ENCODE assay signal across 8 mouse cellular contexts in the genomic region with DNA sequence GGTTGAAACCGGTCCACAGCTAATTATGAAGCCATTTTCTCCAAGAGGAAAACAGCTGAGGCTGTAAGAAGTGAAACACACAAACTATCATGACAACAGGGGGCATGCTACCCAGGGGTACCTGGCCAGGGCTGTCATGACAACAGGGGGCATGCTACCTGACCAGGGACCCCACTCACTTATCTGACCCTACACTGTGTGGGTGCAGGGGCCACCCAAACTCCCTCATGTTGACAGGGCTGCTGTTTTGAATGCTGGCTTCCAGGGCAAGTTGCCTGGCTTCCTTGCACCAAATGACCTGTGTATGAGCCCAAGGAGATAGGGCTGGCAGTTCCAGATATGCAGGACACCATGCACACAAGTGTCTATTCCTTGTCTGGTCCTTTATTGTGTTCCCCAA. TPM values are rescaled to one million over a fixed set of nuclear protein-coding genes. Genes with fewer than 3 reads are reported as not detected.
DNase-seq lines count a peak whose midpoint lies in the region; ATAC-seq and TF ChIP-seq lines count a peak whose summit lies in the region.

No protein-coding gene starts in this region.

- no peaks in the 10 kb centered on the region for H3K9me3 ChIP-seq in neural tube, embryonic 11.5 days (ENCODE audit: control insufficient read depth, low read length)
- no peaks in the 10 kb centered on the region for H3K9me3 ChIP-seq in liver, embryonic 11.5 days (ENCODE audit: control insufficient read depth, low read length)
- H3K9me3 ChIP-seq in stomach, postnatal 0 days (ENCODE audit: control insufficient read depth, low read length): no peaks in the 10 kb centered on the region

- no peak for TF ChIP-seq CTCF in stomach, postnatal 0 days (IDR thresholded peaks at IDR 0.05; ENCODE audit: low read depth)
- no peak for TF ChIP-seq CTCF in thymus, adult 2 months (IDR thresholded peaks at IDR 0.05; ENCODE audit: borderline replicate concordance, control insufficient read depth, extremely low read depth, insufficient read depth, low read length, poor library complexity)

- TF ChIP-seq EP300 in stomach, postnatal 0 days (optimal IDR thresholded peaks at IDR 0.05): no peak

- 88% methylated on average over 1 of the region's 1 CpGs for WGBS in neural tube, embryonic 11.5 days
- WGBS in liver, embryonic 11.5 days: 90% methylated on average over 1 of the region's 1 CpGs
- 68% methylated on average over 1 of the region's 1 CpGs for WGBS in stomach, postnatal 0 days
- WGBS in thymus, adult 2 months: 100% methylated on average over 1 of the region's 1 CpGs

- peaks cover 22% of the 10 kb centered on the region for H3K36me3 ChIP-seq in neural tube, embryonic 11.5 days (ENCODE audit: control insufficient read depth, insufficient read depth, low read length)
- H3K36me3 ChIP-seq in liver, embryonic 11.5 days (ENCODE audit: control insufficient read depth, insufficient read depth, low read length): peaks cover 34% of the 10 kb centered on the region
- peaks cover 16% of the 10 kb centered on the region for H3K36me3 ChIP-seq in stomach, postnatal 0 days (ENCODE audit: control insufficient read depth, insufficient read depth, low read length)
- peaks cover 37% of the 10 kb centered on the region for H3K36me3 ChIP-seq in thymus, adult 2 months (ENCODE audit: control insufficient read depth, insufficient read depth, low read length)

- H3K9ac ChIP-seq in neural tube, embryonic 11.5 days (ENCODE audit: low read length): no peak overlapping the region; the same call in 1 of the 2 replicates
- H3K9ac ChIP-seq in liver, embryonic 11.5 days (ENCODE audit: low read depth, low read length): peak overlapping the region; percentile 64
- H3K9ac ChIP-seq in stomach, postnatal 0 days (ENCODE audit: low read length): peak overlapping the region; percentile 79

- H3K27ac ChIP-seq in neural tube, embryonic 11.5 days (ENCODE audit: low read depth, low read length): no peak overlapping the region
- H3K27ac ChIP-seq in liver, embryonic 11.5 days (ENCODE audit: low read depth, low read length): peak overlapping the region; percentile 65
- no peak overlapping the region for H3K27ac ChIP-seq in stomach, postnatal 0 days (replicated peaks)
- H3K27ac ChIP-seq in thymus, adult 2 months (ENCODE audit: control insufficient read depth, insufficient read depth, low read length): no peak overlapping the region

- peak; percentile 50 for DNase-seq in cerebellum, adult 9-10 months
- DNase-seq in cerebellum, postnatal 25 days: no peak
- DNase-seq in neural tube, embryonic 11.5 days (ENCODE audit: low spot score): no peak
- DNase-seq in neural tube, embryonic 10.5 days (ENCODE audit: extremely low spot score, low spot score): no peak
- DNase-seq in liver, embryonic 11.5 days (ENCODE audit: low spot score): no peak
- no peak for DNase-seq in stomach, postnatal 0 days (ENCODE audit: low spot score)
- DNase-seq in thymus, adult 2 months: no peak

- peaks cover 12% of the 10 kb centered on the region for H3K4me1 ChIP-seq in neural tube, embryonic 11.5 days (ENCODE audit: control insufficient read depth, insufficient read depth, low read length)
- peaks cover 23% of the 10 kb centered on the region for H3K4me1 ChIP-seq in liver, embryonic 11.5 days (replicated peaks; ENCODE audit: control insufficient read depth, insufficient read depth, low read length)
- no peaks in the 10 kb centered on the region for H3K4me1 ChIP-seq in stomach, postnatal 0 days (replicated peaks; ENCODE audit: control insufficient read depth, insufficient read depth)
- peaks cover 13% of the 10 kb centered on the region for H3K4me1 ChIP-seq in thymus, adult 2 months (replicated peaks; ENCODE audit: control insufficient read depth, insufficient read depth, low read length)

- H3K27me3 ChIP-seq in neural tube, embryonic 11.5 days (ENCODE audit: control insufficient read depth, insufficient read depth, low read length): no peaks in the 10 kb centered on the region
- no peaks in the 10 kb centered on the region for H3K27me3 ChIP-seq in liver, embryonic 11.5 days (replicated peaks; ENCODE audit: control insufficient read depth, insufficient read depth, low read length)
- H3K27me3 ChIP-seq in stomach, postnatal 0 days (ENCODE audit: control insufficient read depth, insufficient read depth, low read length): no peaks in the 10 kb centered on the region
- no peaks in the 10 kb centered on the region for H3K27me3 ChIP-seq in thymus, adult 2 months (ENCODE audit: control insufficient read depth, insufficient read depth, low read length)

- no peak for ATAC-seq in neural tube, embryonic 11.5 days (ENCODE audit: insufficient read depth, low FRiP score, low TSS enrichment)
- no peak for ATAC-seq in liver, embryonic 11.5 days (replicated peaks; ENCODE audit: low FRiP score)
- ATAC-seq in stomach, postnatal 0 days (ENCODE audit: low FRiP score, low TSS enrichment): no peak
- no peak for ATAC-seq in activated CD4-positive, CD25-positive, alpha-beta regulatory T cell, adult 4 months

- TF ChIP-seq POLR2A in thymus, adult 2 months (IDR thresholded peaks at IDR 0.05; ENCODE audit: control insufficient read depth, extremely low read depth, insufficient read depth, low read length, poor library complexity): no peak

- peak overlapping the region; percentile 78 for H3K4me3 ChIP-seq in neural tube, embryonic 11.5 days (ENCODE audit: low read depth, low read length)
- peak overlapping the region; percentile 73 for H3K4me3 ChIP-seq in liver, embryonic 11.5 days (ENCODE audit: low read depth, low read length)
- peak overlapping the region; percentile 76 for H3K4me3 ChIP-seq in stomach, postnatal 0 days (ENCODE audit: low read depth, low read length)
- H3K4me3 ChIP-seq in thymus, adult 2 months (ENCODE audit: control insufficient read depth, insufficient read depth, low read length): no peak overlapping the region

- peak overlapping the region; percentile 76 for H3K4me2 ChIP-seq in neural tube, embryonic 11.5 days (ENCODE audit: low read depth)
- H3K4me2 ChIP-seq in liver, embryonic 11.5 days: peak overlapping the region; percentile 95
- peak overlapping the region; percentile 69 for H3K4me2 ChIP-seq in stomach, postnatal 0 days (replicated peaks; ENCODE audit: low read depth)

RNA-seq across cellular contexts. Expression of a gene that starts 1.3 kb away (rescaled TPM):
- polyA plus RNA-seq in neural tube, embryonic 11.5 days (2014; fragmentation: Nextera tagmentation; extraction: Ambion mirVana): 2.7 and 2.8 TPM in 2 replicates
- polyA plus RNA-seq in liver, embryonic 11.5 days (2014; fragmentation: Nextera tagmentation; extraction: Ambion mirVana): 4.2 and 4.3 TPM in 2 replicates
- polyA plus RNA-seq in stomach, postnatal 0 days (2015; fragmentation: Nextera tagmentation; extraction: Ambion mirVana): 0.28 and 0.86 TPM in 2 replicates
- polyA plus RNA-seq in thymus, adult 2 months (2012; rRNA removed): 13.5 and 18.0 TPM in 2 replicates
- 1 to 10 TPM in 1 of 2 experiments, under 1 TPM in 1; 0.67 to 3.2 TPM for polyA plus RNA-seq in activated CD4-positive, CD25-positive, alpha-beta regulatory T cell, adult 4 months (2017; shearing (Covaris generic))

RNA-seq across cellular contexts. Expression of a gene that starts 1.3 kb away (rescaled TPM):
- polyA plus RNA-seq in neural tube, embryonic 11.5 days (2014; fragmentation: Nextera tagmentation; extraction: Ambion mirVana): 88.4 and 90.7 TPM in 2 replicates
- polyA plus RNA-seq in liver, embryonic 11.5 days (2014; fragmentation: Nextera tagmentation; extraction: Ambion mirVana): 89.8 and 94.0 TPM in 2 replicates
- polyA plus RNA-seq in stomach, postnatal 0 days (2015; fragmentation: Nextera tagmentation; extraction: Ambion mirVana): 15.0 and 18.3 TPM in 2 replicates
- 229 and 270 TPM in 2 replicates for polyA plus RNA-seq in thymus, adult 2 months (2012; rRNA removed)
- polyA plus RNA-seq in activated CD4-positive, CD25-positive, alpha-beta regulatory T cell, adult 4 months (2017; shearing (Covaris generic)): 10 to 100 TPM; 22.8 to 25.1 TPM

RNA-seq across cellular contexts. Expression of a gene that starts 17.1 kb away (rescaled TPM):
- polyA plus RNA-seq in neural tube, embryonic 11.5 days (2014; fragmentation: Nextera tagmentation; extraction: Ambion mirVana): 52.0 and 55.5 TPM in 2 replicates
- 74.9 and 75.1 TPM in 2 replicates for polyA plus RNA-seq in liver, embryonic 11.5 days (2014; fragmentation: Nextera tagmentation; extraction: Ambion mirVana)
- polyA plus RNA-seq in stomach, postnatal 0 days (2015; fragmentation: Nextera tagmentation; extraction: Ambion mirVana): 39.4 and 42.3 TPM in 2 replicates
- polyA plus RNA-seq in thymus, adult 2 months (2012; rRNA removed): 52.0 and 67.8 TPM in 2 replicates
- 10 to 100 TPM; 14.3 to 17.2 TPM for polyA plus RNA-seq in activated CD4-positive, CD25-positive, alpha-beta regulatory T cell, adult 4 months (2017; shearing (Covaris generic))

RNA-seq across cellular contexts. Expression of a gene that starts 17.6 kb away (rescaled TPM):
- 0.82 and 0.97 TPM in 2 replicates for polyA plus RNA-seq in neural tube, embryonic 11.5 days (2014; fragmentation: Nextera tagmentation; extraction: Ambion mirVana)
- polyA plus RNA-seq in liver, embryonic 11.5 days (2014; fragmentation: Nextera tagmentation; extraction: Ambion mirVana): 0.53 and 1.4 TPM in 2 replicates
- 0.11 and 0.24 TPM in 2 replicates for polyA plus RNA-seq in stomach, postnatal 0 days (2015; fragmentation: Nextera tagmentation; extraction: Ambion mirVana)
- 0.47 and 0.48 TPM in 2 replicates for polyA plus RNA-seq in thymus, adult 2 months (2012; rRNA removed)
- not detected for polyA plus RNA-seq in activated CD4-positive, CD25-positive, alpha-beta regulatory T cell, adult 4 months (2017; shearing (Covaris generic))

RNA-seq across cellular contexts. Expression of a gene that starts 23.6 kb away (rescaled TPM):
- polyA plus RNA-seq in neural tube, embryonic 11.5 days (2014; fragmentation: Nextera tagmentation; extraction: Ambion mirVana): 1.2 and 1.9 TPM in 2 replicates
- polyA plus RNA-seq in liver, embryonic 11.5 days (2014; fragmentation: Nextera tagmentation; extraction: Ambion mirVana): 0.67 and 1.4 TPM in 2 replicates
- polyA plus RNA-seq in stomach, postnatal 0 days (2015; fragmentation: Nextera tagmentation; extraction: Ambion mirVana): not detected in 2 replicates
- polyA plus RNA-seq in thymus, adult 2 months (2012; rRNA removed): 0.79 and 1.1 TPM in 2 replicates
- polyA plus RNA-seq in activated CD4-positive, CD25-positive, alpha-beta regulatory T cell, adult 4 months (2017; shearing (Covaris generic)): under 1 TPM in 1 of 2 experiments, not detected in 1; 0.66 TPM
